Mouse (Mus musculus) A20 (cell line): ENCODE measurements around the gene Mafk.
A peak's percentile ranks its signal among the peaks of the same experiment; 100 is the strongest.
"Not testable (repeated sequence)": the region's sequence is repeated elsewhere in the genome, so short reads cannot be mapped to it uniquely, and the experiment has no call there.

Experiments used
- DNase-seq: peaks from one replicate; pipeline ENCODE4 v3.0.0-alpha.2; 2011; ENCODE audit warnings: low read depth, low spot score

Gene Mafk

GRCm38 (mm10) chr5:139791227-139792158 lies at the start of gene Mafk:
Gene Mafk, plus strand, starts transcription at chr5:139791513.
- DNase-seq: peak; percentile 99

GRCm38 (mm10) chr5:139742640-139743039 lies 48.7 kb upstream of the Mafk start:
- not testable (repeated sequence) for DNase-seq

- peak; percentile 63 for DNase-seq
These were observed 45.5 kb upstream of the Mafk start for GRCm38 (mm10) chr5:139745771-139746170.

GRCm38 (mm10) chr5:139749413-139750125 lies 41.7 kb upstream of the Mafk start:
- no peak for DNase-seq

GRCm38 (mm10) chr5:139750535-139750934 lies 40.8 kb upstream of the Mafk start:
- DNase-seq: peak; percentile 53

- peak; percentile 54 for DNase-seq
These were observed 36.6 kb upstream of the Mafk start for GRCm38 (mm10) chr5:139754753-139755152.

- no peak for DNase-seq
These were observed 35.2 kb upstream of the Mafk start for GRCm38 (mm10) chr5:139756135-139756534.

GRCm38 (mm10) chr5:139756586-139756985 lies 34.7 kb upstream of the Mafk start:
- DNase-seq: no peak

GRCm38 (mm10) chr5:139758096-139758495 lies 33.2 kb upstream of the Mafk start:
- DNase-seq: no peak

- peak; percentile 45 for DNase-seq
These were observed 27.0 kb upstream of the Mafk start for GRCm38 (mm10) chr5:139764296-139764695.

- DNase-seq: no peak
These were observed 23.1 kb upstream of the Mafk start for GRCm38 (mm10) chr5:139768216-139768615.

GRCm38 (mm10) chr5:139775216-139775926 lies 15.9 kb upstream of the Mafk start, which contains the start of gene Ints1:
Gene Ints1, minus strand, starts transcription at chr5:139775674.
- DNase-seq: peak; percentile 94

- DNase-seq: no peak
These were observed 14.3 kb upstream of the Mafk start for GRCm38 (mm10) chr5:139776966-139777365.

- peak; percentile 47 for DNase-seq
These were observed 9.9 kb upstream of the Mafk start for GRCm38 (mm10) chr5:139781406-139781805.

GRCm38 (mm10) chr5:139789466-139789865 lies 1.8 kb upstream of the Mafk start:
- no peak for DNase-seq

- peak; percentile 59 for DNase-seq
These were observed 954 bp downstream of the Mafk start for GRCm38 (mm10) chr5:139792159-139792775.

- no peak for DNase-seq
These were observed 1.6 kb downstream of the Mafk start for GRCm38 (mm10) chr5:139792966-139793337.

- peak; percentile 68 for DNase-seq
These were observed 2.2 kb downstream of the Mafk start for GRCm38 (mm10) chr5:139793338-139794089.

GRCm38 (mm10) chr5:139794137-139794536 lies 2.8 kb downstream of the Mafk start:
- no peak for DNase-seq

GRCm38 (mm10) chr5:139794938-139795337 lies 3.6 kb downstream of the Mafk start:
- DNase-seq: no peak
